Mouse (Mus musculus) erythroblast, embryonic 14.5 days (primary cell): ENCODE measurements around the gene Dgkh.

Source experiments
- GATA1 ChIP-seq: IDR thresholded peaks from 2 replicates; pipeline ENCODE4 v1.6.1; 2012; ENCODE audit warnings: low read length, inconsistent platforms, mixed read lengths
- TAL1 ChIP-seq: IDR thresholded peaks from 3 replicates; pipeline ENCODE4 v1.6.1; 2012; ENCODE audit warnings: low read length, inconsistent platforms, mixed read lengths

- TF ChIP-seq GATA1 = no peak
- no peak for TF ChIP-seq TAL1
Observed at GRCm38 (mm10) chr14:78759491-78759890, 26.9 kb upstream of the Dgkh start.
